Mouse (Mus musculus) neutrophil, adult 5-6 weeks (primary cell): ENCODE results near the gene Cd34. TPM values are rescaled to one million over a fixed set of nuclear protein-coding genes. Genes with fewer than 3 reads are reported as not detected.

ENCODE experiments used
- ATAC-seq: fragments of 151-379, 151-347 bp; 2 replicates; pipeline ENCODE4 v1.8.0; 2017; ENCODE audit warnings: mild to moderate bottlenecking, moderate TSS enrichment; ENCODE audit not compliant: insufficient number of reproducible peaks, poor library complexity, low FRiP score, severe bottlenecking; ENCODE audit errors: extremely low read depth
- total RNA-seq: library from RNA; stranded (forward); fragments of 200-1000 nt; gene quantifications from 2 replicates; pipeline ENCODE4 v1.2.3, GENCODE M21; 2017

The Cd34 gene
- total RNA-seq, 1 experiment from 2014 or later: 0.58 TPM

DNA sequence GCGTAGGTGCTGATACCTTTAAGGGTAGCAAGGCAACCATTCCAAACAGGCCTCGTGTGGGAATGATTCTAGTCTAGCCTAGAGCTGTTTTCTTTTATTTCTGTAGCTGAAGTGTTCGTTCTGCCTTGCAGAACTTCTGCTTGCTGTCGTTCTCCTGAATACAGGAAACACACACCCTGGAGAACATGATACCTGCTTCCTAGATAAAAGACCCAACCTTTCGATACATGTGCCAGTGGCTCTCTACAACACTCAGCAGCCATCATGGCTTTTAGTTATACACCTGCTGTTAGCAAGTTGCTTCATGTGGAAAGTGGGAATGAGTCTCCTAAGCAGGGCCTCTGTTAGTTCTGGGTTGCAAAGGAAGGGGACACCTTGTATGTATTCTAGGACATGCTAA, 55.6 kb downstream of the Cd34 start:
- ATAC-seq: no peak

- ATAC-seq: peak; percentile 99
Observed at GRCm38 (mm10) chr1:194995196-194995595, 56.6 kb downstream of the Cd34 start.

DNA sequence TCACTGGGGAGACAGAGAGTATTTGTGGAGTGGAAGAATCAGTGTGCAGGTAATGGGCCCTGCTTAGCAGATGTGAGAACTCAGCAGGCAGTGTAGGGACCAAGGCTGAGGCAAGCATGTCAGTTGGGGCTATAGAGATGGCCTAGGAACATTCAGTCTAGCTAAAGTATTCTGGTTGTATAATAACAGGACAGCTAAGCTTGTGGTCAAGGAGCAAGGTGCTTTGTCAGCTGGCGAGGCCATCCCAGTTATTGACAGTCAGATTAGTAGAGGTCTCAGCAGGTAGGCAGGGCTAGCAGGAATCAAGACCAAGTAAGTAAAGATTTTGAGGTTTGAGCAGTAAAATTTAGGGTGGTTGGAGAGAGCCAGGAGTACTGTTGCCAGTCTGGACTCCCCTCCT, 59.8 kb downstream of the Cd34 start:
- ATAC-seq: no peak

- no peak for ATAC-seq
Observed at GRCm38 (mm10) chr1:195003328-195003727, 64.7 kb downstream of the Cd34 start.

DNA sequence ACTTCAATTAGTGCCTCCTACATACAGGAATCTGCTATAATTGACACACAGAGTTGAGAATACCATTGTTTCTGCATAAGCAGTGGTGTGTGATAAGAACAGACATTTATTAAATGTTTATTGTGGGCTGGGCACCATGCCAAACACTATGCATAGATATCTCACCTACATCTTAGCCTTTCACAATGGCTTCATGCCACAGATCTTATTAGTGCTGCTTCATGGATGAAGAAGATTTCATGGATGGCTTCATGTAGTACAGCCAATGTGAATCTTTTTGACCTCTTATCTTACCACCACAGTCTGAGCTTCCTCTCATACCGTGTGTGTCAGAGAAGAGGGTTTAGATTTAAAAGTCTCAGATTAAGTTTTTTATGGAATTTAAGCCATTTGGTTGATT, 65.6 kb downstream of the Cd34 start:
- ATAC-seq: no peak

- ATAC-seq: no peak
Observed at GRCm38 (mm10) chr1:195006267-195006666, 67.6 kb downstream of the Cd34 start.

Other genes starting within 250 kb of the Cd34 start
- gene Cd46, start 153.4 kb downstream of the Cd34 start, total RNA-seq: 8.6 and 9.5 TPM in 2 replicates
- 234 and 243 TPM in 2 replicates for gene Cr1l, start 192.8 kb downstream of the Cd34 start, total RNA-seq
- 165 and 190 TPM in 2 replicates for gene Cr2, start 237.9 kb downstream of the Cd34 start, total RNA-seq